Mouse (Mus musculus): Measurements from ENCODE around the gene Emx1.
A peak's percentile ranks its signal among the peaks of the same experiment; 100 is the strongest.
"Not testable (repeated sequence)": the region's sequence is repeated elsewhere in the genome, so short reads cannot be mapped to it uniquely, and the experiment has no call there.

The Emx1 gene

GRCm38 (mm10) chr6:85158040-85158804 is 29.0 kb upstream of the Emx1 start:
- peaks cover 25% of the 10 kb centered on the region for H3K4me1 ChIP-seq (replicated peaks; ENCODE audit: low read depth, low read length)
- not testable (repeated sequence) for H3K4me3 ChIP-seq (replicated peaks; ENCODE audit: low read length); H3K9me3 ChIP-seq (ENCODE audit: low read length); H3K36me3 ChIP-seq (ENCODE audit: insufficient read depth, low read length)
- peaks cover 16% of the 10 kb centered on the region; the same call in 1 of the 2 replicates for H3K27me3 ChIP-seq (ENCODE audit: insufficient read depth, low read length)
- TF ChIP-seq CTCF (conservative IDR thresholded peaks at IDR 0.05; ENCODE audit: low read length), result peak; percentile 24

DNA sequence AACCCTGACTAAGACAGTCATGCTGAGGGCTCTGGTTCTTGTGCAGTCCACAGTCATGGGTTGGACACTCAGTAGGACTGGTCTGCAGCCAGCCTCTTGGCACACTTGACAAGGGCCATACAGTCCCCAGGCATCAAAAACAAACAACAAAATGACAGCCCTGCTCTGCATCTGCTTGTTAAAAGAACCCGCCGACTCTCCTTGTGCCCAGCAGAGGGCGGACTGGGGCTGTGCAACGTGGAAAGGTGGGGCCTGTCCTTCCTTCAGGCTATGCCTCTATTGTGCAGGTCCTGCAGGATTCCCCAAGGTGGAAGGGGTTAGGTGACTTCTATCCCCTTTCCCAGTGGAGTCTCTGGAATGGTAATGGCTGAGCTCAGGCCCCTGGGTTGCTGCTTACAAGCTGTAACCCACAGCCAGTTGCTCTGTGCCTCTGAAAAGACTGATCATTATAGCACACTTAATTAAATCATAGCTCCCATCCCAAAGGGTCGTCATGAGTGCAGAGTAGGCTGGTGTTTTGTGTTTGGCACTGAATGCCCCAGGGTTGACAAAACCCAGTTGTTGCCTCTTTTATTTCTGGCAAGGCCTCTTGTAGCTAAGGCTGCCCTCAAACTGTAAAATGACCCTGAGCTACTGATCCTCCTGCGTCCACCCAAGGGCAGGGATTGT is 28.0 kb upstream of the Emx1 start:
- Histone ChIP-seq H3K27me3 (ENCODE audit: insufficient read depth, low read length) (peaks cover 16% of the 10 kb centered on the region), H3K4me1 (replicated peaks; ENCODE audit: low read depth, low read length) (peaks cover 24% of the 10 kb centered on the region)
- H3K36me3 ChIP-seq (ENCODE audit: insufficient read depth, low read length); H3K4me3 ChIP-seq (replicated peaks; ENCODE audit: low read length); H3K9me3 ChIP-seq (ENCODE audit: low read length): not testable (repeated sequence)
- peak; percentile 46 for TF ChIP-seq CTCF (conservative IDR thresholded peaks at IDR 0.05; ENCODE audit: low read length)

- Histone ChIP-seq H3K27me3 (ENCODE audit: insufficient read depth, low read length) (peaks cover 12% of the 10 kb centered on the region), H3K36me3 (ENCODE audit: insufficient read depth, low read length) (no peaks in the 10 kb centered on the region)
- TF ChIP-seq POU5F1 (IDR thresholded peaks at IDR 0.05; ENCODE audit: borderline replicate concordance, low read length), result no peak
- peak; percentile 96 for TF ChIP-seq CTCF (conservative IDR thresholded peaks at IDR 0.05; ENCODE audit: low read length)
- no peak for TF ChIP-seq NANOG (IDR thresholded peaks at IDR 0.05; ENCODE audit: borderline replicate concordance, low read length)
Observed at GRCm38 (mm10) chr6:85160201-85160923, 26.9 kb upstream of the Emx1 start.

DNA sequence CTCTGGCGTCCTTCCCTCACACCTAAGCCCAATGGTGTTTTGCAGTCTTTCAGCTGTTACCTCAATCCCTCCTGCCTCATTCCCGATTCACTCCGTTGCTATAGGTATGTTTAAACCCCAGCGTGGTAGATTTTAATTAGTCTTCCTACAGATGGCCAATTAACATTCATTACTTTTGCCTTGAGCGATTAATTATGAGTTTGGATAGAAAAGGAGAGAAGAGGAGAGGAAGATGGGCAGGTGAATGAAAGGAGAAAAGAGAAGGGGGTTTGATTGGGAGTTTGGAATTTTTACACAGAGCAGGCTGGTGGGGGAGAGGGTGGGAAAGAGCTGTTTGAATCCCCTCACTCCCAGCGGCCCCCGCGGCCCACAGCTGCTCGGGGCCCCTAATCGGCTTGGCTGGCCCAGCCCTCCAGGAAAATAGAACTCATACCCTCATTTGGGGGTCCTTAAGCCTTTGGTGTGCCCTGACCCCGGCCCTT is 21.8 kb upstream of the Emx1 start:
- TF ChIP-seq NANOG (IDR thresholded peaks at IDR 0.05; ENCODE audit: borderline replicate concordance, low read length) (no peak), POU5F1 (IDR thresholded peaks at IDR 0.05; ENCODE audit: borderline replicate concordance, low read length) (no peak), CTCF (conservative IDR thresholded peaks at IDR 0.05; ENCODE audit: low read length) (no peak)
- H3K9me3 ChIP-seq (ENCODE audit: low read length), result no peaks in the 10 kb centered on the region
- no peak overlapping the region for H3K4me3 ChIP-seq (replicated peaks; ENCODE audit: low read length)
- H3K27me3 ChIP-seq (ENCODE audit: insufficient read depth, low read length), result peaks cover 35% of the 10 kb centered on the region
- peaks cover 7% of the 10 kb centered on the region for H3K4me1 ChIP-seq (replicated peaks; ENCODE audit: low read depth, low read length)
- H3K36me3 ChIP-seq (ENCODE audit: insufficient read depth, low read length), result no peaks in the 10 kb centered on the region

More at GRCm38 (mm10) chr6:85160201-85160923, 26.9 kb upstream of the Emx1 start:
- Histone ChIP-seq H3K4me1 (replicated peaks; ENCODE audit: low read depth, low read length) (peaks cover 15% of the 10 kb centered on the region), H3K9me3 (ENCODE audit: low read length) (no peaks in the 10 kb centered on the region), H3K4me3 (replicated peaks; ENCODE audit: low read length) (no peak overlapping the region)

DNA sequence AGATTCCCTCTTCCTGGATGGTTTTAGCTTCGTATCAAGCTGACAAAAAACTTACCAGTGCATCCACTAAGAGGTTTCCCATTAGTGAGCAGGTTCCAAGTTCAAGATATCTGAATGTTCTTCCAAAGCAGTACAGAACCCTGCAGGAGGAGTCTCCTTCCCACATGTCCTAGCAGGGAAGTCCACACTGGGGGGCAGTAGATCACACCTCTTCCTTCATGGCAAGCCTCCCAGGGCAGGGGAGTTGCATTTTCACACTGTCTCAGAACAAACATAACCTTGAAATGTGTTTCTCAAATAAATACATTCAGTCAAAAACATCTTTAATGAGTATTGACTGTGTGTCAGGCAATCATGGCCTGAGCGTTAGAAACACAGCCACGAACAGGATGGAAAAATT is 7.7 kb upstream of the Emx1 start:
- no peaks in the 10 kb centered on the region for H3K36me3 ChIP-seq (ENCODE audit: insufficient read depth, low read length)
- no peaks in the 10 kb centered on the region for H3K9me3 ChIP-seq (ENCODE audit: low read length)
- no peaks in the 10 kb centered on the region for H3K4me1 ChIP-seq (replicated peaks; ENCODE audit: low read depth, low read length)
- TF ChIP-seq CTCF (conservative IDR thresholded peaks at IDR 0.05; ENCODE audit: low read length) (no peak), NANOG (IDR thresholded peaks at IDR 0.05; ENCODE audit: borderline replicate concordance, low read length) (no peak), POU5F1 (IDR thresholded peaks at IDR 0.05; ENCODE audit: borderline replicate concordance, low read length) (no peak)
- H3K27me3 ChIP-seq (ENCODE audit: insufficient read depth, low read length), result peaks cover 47% of the 10 kb centered on the region
- H3K4me3 ChIP-seq (replicated peaks; ENCODE audit: low read length), result no peak overlapping the region

GRCm38 (mm10) chr6:85180036-85180435 is 7.2 kb upstream of the Emx1 start:
- Histone ChIP-seq H3K36me3 (ENCODE audit: insufficient read depth, low read length) (no peaks in the 10 kb centered on the region), H3K4me1 (replicated peaks; ENCODE audit: low read depth, low read length) (no peaks in the 10 kb centered on the region), H3K4me3 (replicated peaks; ENCODE audit: low read length) (no peak overlapping the region), H3K27me3 (ENCODE audit: insufficient read depth, low read length) (peaks cover 51% of the 10 kb centered on the region), H3K9me3 (ENCODE audit: low read length) (no peaks in the 10 kb centered on the region)
- TF ChIP-seq NANOG (IDR thresholded peaks at IDR 0.05; ENCODE audit: borderline replicate concordance, low read length) (no peak), POU5F1 (IDR thresholded peaks at IDR 0.05; ENCODE audit: borderline replicate concordance, low read length) (no peak), CTCF (conservative IDR thresholded peaks at IDR 0.05; ENCODE audit: low read length) (no peak)

- Histone ChIP-seq H3K4me1 (replicated peaks; ENCODE audit: low read depth, low read length) (peaks cover 28% of the 10 kb centered on the region), H3K36me3 (ENCODE audit: insufficient read depth, low read length) (no peaks in the 10 kb centered on the region), H3K9me3 (ENCODE audit: low read length) (no peaks in the 10 kb centered on the region), H3K27me3 (ENCODE audit: insufficient read depth, low read length) (peaks cover 69% of the 10 kb centered on the region), H3K4me3 (replicated peaks; ENCODE audit: low read length) (no peak overlapping the region)
- no peak for TF ChIP-seq NANOG (IDR thresholded peaks at IDR 0.05; ENCODE audit: borderline replicate concordance, low read length)
- TF ChIP-seq POU5F1 (IDR thresholded peaks at IDR 0.05; ENCODE audit: borderline replicate concordance, low read length), result no peak
- no peak for TF ChIP-seq CTCF (conservative IDR thresholded peaks at IDR 0.05; ENCODE audit: low read length)
Observed at GRCm38 (mm10) chr6:85183951-85184350, 3.3 kb upstream of the Emx1 start.

GRCm38 (mm10) chr6:85186033-85186743 is 1.1 kb upstream of the Emx1 start:
- H3K4me3 ChIP-seq (replicated peaks; ENCODE audit: low read length), result peak overlapping the region; percentile 72
- H3K36me3 ChIP-seq (ENCODE audit: insufficient read depth, low read length), result no peaks in the 10 kb centered on the region
- H3K4me1 ChIP-seq (replicated peaks; ENCODE audit: low read depth, low read length), result peaks cover 44% of the 10 kb centered on the region
- TF ChIP-seq CTCF (conservative IDR thresholded peaks at IDR 0.05; ENCODE audit: low read length), result no peak
- TF ChIP-seq POU5F1 (IDR thresholded peaks at IDR 0.05; ENCODE audit: borderline replicate concordance, low read length), result no peak
- no peak for TF ChIP-seq NANOG (IDR thresholded peaks at IDR 0.05; ENCODE audit: borderline replicate concordance, low read length)
- H3K9me3 ChIP-seq (ENCODE audit: low read length), result no peaks in the 10 kb centered on the region
- peaks cover 81% of the 10 kb centered on the region for H3K27me3 ChIP-seq (ENCODE audit: insufficient read depth, low read length)
